Mouse (Mus musculus) right cerebral cortex, postnatal 36 days (tissue): ENCODE results near the gene Zfp143.
"Not testable (repeated sequence)": the region's sequence is repeated elsewhere in the genome, so short reads cannot be mapped to it uniquely, and the experiment has no call there.

Experiments used
- DNase-seq, 2 experiments: peaks; one replicate each; pipeline ENCODE4 v3.0.0; 2022; ENCODE audit warnings: low spot score in 2 of 2, mixed read lengths in 1 of 2

Zfp143 gene

GRCm38 (mm10) chr7:110096332-110096731 is 35.3 kb downstream of the Zfp143 start:
- DNase-seq = no peak

- DNase-seq = no peak
Observed at GRCm38 (mm10) chr7:110097106-110097793, 36.2 kb downstream of the Zfp143 start.

- no peak for DNase-seq
Observed at GRCm38 (mm10) chr7:110100854-110101253, 39.8 kb downstream of the Zfp143 start.

- DNase-seq = no peak
Observed at GRCm38 (mm10) chr7:110101266-110101665, 40.2 kb downstream of the Zfp143 start.

- no peak for DNase-seq
Observed at GRCm38 (mm10) chr7:110105041-110105440, 44.0 kb downstream of the Zfp143 start.

- no peak for DNase-seq
Observed at GRCm38 (mm10) chr7:110106633-110107032, 45.6 kb downstream of the Zfp143 start.

- DNase-seq = not testable (repeated sequence)
Observed at GRCm38 (mm10) chr7:110108524-110108923, 47.5 kb downstream of the Zfp143 start.

- peak in 1 of 2 experiments; percentile 9 for DNase-seq
Observed at GRCm38 (mm10) chr7:110108967-110109610, 48.1 kb downstream of the Zfp143 start.

GRCm38 (mm10) chr7:110110061-110110656 is 49.1 kb downstream of the Zfp143 start:
- no peak for DNase-seq

- no peak for DNase-seq
Observed at GRCm38 (mm10) chr7:110114699-110115098, 53.7 kb downstream of the Zfp143 start.

- no peak for DNase-seq
Observed at GRCm38 (mm10) chr7:110116731-110117291, 55.8 kb downstream of the Zfp143 start.

GRCm38 (mm10) chr7:110118448-110118847 is 57.4 kb downstream of the Zfp143 start:
- no peak for DNase-seq

- no peak for DNase-seq
Observed at GRCm38 (mm10) chr7:110120157-110120784, 59.3 kb downstream of the Zfp143 start.

- DNase-seq = no peak
Observed at GRCm38 (mm10) chr7:110121162-110121515, 60.1 kb downstream of the Zfp143 start.

GRCm38 (mm10) chr7:110121516-110122288 is 60.7 kb downstream of the Zfp143 start, which contains the start of gene Wee1:
Gene Wee1, plus strand, starts transcription at chr7:110122046.
- peak; percentile 97 for DNase-seq

GRCm38 (mm10) chr7:110122289-110122564 is 61.2 kb downstream of the Zfp143 start:
- peak in 1 of 2 experiments; percentile 58 for DNase-seq

GRCm38 (mm10) chr7:110122565-110123422 is 61.8 kb downstream of the Zfp143 start:
- DNase-seq = peak; percentile 16 to 28

- DNase-seq = no peak
Observed at GRCm38 (mm10) chr7:110123844-110124555, 63.0 kb downstream of the Zfp143 start.

GRCm38 (mm10) chr7:110128566-110128965 is 67.5 kb downstream of the Zfp143 start:
- DNase-seq = no peak

- not testable (repeated sequence) for DNase-seq
Observed at GRCm38 (mm10) chr7:110132272-110132671, 71.3 kb downstream of the Zfp143 start.
